Mouse (Mus musculus) urinary bladder, postnatal 4 days (tissue): ENCODE data around the gene Rab1a.

Experiments
- DNase-seq, 2 experiments: peaks; one replicate each; pipeline ENCODE4 v3.0.0; 2021 to 2022; ENCODE audit warnings: low spot score in 2 of 2

Rab1a gene

DNA sequence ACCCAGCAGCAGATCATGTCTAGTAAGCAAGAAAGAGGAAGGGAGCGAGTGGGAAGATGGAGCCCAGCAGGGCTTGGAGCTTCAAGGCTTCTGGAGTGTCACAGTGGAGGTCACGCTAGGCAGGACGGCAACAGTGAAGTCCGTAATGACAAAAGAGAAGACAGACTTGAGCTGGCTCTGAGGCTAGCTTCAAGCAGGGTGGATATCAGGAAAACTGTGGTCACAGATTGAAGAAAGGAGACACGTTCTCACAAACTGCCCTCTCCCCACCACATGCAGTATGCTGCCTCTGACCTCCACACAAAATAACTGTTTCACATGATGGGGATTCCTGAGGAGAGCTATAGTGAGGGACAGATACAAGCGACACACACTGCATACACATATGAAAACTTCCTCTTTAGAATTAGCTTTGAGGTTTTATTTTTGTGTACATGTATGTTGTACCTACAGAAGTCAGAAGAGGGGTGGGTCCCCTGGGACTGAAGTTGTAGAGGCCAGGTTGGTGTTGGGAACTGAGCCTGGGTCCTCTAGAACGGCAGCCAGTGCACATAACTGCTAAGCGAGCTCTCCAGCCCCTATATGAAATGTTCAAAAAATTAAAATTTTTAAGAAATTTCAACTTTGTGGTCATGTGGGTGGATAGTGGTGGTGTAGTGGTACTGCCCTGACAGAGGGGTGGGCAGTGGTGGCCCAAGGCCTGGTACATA lies 46.1 kb downstream of the Rab1a start:
- no peak for DNase-seq

DNA sequence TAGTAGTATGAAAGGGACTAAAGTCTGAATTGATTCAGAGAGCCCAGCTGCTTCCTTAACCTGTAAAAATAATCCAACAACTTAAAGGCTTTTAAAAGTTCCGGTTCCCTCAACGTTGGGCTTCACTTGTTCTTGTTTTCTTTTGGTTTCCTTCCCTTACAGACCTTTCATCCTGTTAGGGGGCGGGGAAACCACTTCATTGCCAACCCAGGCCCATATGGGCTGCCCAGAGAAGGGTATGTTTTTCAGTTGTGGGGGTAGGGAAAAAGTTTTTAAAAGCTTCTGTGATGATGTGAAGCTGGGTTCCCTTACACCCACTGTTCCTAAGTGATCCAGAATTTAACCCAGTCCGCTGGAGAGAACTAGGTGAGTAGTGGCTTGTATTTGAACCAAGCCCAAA lies 47.0 kb downstream of the Rab1a start:
- no peak for DNase-seq

DNA sequence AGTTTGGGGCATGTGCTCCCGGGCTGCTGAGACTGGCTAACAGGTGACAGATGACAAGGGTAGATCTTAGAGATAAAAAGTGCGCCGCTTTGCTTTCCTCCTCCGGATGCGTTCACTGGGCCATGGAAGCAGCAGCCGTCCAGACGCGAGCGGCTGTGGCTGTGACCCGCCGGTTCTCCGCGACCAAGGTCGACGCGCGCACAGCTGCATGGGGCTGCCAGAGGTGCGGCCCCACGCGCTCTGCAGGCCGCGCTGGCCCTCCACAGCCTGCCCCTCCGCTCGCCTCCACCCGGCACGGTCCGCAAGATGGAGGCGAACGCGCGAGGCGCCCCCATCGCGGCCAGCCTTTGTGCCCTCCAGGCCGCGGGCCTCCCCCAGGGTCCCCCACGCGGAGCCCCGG lies 47.6 kb downstream of the Rab1a start:
- DNase-seq, result no peak

DNA sequence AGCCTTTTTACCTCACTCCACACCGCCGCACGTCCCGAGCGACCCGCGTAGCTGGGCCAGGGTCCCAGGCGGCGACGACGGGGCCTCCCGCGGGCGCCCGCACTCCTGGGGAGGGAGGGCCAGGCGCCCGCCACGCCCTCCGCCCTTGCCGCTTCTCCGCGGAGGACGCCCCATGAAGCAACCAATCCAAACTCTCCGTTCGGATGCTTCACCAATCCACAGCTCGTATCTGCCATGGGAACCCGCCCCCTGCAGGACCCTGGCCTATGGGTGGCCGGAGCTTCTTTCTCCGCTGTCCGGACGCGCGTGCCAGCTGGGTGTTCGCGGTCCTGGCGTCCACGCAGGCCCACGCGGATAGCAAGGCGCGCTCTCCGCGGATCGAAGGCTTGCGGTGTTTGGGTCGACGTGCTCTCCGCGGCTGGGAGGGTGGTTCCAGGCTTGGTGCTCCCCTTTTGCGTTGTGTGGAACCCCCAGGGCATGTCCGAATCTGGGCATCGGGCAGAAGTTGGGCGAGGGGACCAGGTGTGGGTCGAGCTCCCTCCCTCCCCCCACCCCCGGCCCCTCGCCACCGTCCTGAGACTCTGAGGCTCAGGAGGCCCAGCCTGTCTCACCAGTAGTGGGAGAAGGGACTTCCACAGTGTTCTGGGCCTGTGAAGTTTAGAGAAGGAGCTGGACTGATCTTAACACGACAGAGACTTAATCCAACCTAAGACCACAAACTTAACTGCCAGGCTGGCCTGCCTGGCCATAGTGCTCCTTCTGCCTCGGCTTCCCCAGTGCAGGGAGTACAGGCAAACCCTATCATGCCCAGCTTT lies 48.3 kb downstream of the Rab1a start, which contains the start of gene Cep68:
Gene Cep68 (minus strand): TSS at position 134 of the 815 bp plus-strand sequence.
- DNase-seq, result peak; percentile 94 to 95

DNA sequence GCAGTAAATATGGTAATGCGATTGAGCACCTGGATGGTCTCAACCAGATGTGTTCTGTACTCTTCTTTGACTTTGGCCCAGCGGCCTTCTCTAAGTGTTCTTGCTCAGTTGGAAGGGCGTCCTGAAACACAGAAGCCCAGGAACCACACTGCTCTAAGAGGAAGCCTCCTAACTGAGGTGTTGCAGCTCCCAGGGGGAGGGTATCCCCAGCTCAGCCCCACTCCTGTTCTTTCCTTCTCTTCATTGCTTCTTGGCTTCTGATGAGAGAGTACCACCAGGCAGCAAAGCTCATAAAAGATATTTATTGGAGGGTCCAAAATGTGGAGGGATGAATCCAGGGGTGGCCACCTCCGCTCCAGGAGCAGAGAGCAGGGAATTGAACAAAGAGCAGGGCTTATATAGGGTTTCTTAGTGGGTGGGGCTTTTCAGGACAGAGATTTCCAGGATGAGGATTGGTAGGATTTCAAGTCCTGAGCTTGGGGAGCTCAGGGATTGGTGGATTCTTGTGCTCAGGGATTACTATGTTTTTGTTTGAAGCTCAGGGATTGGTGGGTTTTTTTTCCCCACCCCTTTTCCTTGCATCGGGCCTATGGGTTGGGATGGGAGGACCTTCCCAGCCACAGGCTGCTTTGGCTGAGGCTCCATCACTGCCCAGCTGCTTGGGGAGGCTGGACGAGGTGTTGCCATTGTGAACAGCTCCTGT lies 49.4 kb downstream of the Rab1a start:
- no peak for DNase-seq

DNA sequence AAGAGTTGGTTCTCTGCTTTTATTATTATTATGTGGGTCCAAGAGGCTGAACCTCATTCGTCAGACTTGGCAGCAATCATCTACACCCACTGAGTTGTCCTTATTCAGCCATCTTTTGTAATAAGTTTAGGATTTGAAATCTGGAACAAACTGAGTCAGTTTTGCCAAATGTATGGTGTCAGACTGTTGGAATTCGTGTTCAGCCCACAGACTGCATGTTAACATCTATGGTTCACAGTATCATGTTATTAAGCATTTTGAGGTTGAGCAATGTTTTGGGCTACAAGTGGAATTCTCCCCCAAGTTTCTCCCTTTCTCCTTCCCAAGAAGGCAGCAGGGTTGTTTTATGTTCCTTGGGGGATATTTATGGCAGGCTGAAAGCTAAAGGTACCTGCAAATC lies 51.9 kb downstream of the Rab1a start:
- no peak for DNase-seq

DNA sequence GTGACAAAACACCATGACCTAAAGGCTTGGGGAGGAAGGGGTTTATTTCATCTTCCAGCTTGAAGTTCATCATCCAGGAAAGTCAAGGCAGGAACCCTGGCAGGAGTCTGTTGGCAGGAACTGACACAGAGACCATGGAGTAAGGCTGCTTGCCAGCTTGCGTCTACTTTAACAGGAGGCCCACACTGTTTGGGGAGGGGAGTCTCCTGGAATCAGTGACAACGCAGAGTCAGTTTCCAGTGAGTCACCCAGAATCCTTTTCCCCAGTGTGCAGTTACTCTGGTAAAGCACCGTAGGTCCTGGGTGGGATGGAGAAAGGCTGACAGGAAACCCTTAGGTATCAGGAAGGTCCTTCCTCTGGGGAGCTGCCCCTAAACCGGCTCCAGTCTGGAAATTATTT lies 53.6 kb downstream of the Rab1a start:
- no peak for DNase-seq

DNA sequence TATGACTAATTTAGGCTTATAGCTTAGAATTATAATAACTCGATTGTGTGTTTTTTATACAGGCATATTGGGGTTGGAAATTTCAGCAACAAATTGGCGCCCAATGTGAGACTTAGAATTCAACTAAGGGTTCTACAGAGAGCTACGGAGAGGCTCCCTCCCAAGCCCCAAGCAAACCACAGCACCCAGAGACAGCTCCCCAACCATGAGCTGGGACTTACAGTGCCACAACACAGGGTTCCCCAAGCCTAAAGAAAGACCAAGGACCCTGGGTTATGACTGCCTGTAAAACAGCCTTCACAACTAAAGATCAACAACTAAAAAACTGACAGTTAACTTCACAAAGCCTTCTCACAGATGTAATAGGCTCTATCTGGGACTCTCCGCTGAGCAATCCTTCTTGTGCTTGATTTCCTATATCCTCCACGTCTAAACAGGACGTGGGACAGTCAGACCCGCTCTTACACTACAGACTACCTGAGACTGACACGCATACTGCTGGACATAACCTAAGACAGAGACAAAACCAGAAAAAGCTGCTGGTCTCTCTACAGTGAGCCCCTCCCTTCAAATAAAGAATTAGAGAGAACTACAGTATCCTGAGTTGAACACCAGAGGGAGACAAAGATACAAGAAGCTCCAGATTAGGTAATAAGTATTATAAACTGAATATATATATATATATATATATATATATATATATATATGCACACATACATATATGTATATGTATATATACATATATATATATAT lies 61.6 kb downstream of the Rab1a start:
- no peak for DNase-seq

DNA sequence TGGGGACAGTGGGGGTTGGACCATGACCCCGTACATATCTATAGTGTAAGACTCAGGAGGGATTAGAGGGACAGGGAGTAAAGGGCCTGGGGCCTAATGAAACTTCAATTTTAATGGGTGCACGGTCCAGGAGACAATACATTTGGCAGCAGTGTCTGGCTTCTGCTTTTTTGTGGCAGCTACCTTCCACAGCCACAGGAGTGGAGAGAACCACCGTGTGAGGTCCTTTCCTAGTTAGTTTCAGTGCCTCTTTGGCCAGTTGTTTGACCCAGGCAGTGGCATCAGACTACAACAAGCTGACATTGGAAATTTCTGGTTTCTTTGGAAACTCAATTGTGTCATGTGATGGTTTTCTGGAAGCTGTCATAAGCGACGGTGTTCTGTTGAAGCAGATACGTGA lies 68.7 kb downstream of the Rab1a start:
- DNase-seq, result no peak

DNA sequence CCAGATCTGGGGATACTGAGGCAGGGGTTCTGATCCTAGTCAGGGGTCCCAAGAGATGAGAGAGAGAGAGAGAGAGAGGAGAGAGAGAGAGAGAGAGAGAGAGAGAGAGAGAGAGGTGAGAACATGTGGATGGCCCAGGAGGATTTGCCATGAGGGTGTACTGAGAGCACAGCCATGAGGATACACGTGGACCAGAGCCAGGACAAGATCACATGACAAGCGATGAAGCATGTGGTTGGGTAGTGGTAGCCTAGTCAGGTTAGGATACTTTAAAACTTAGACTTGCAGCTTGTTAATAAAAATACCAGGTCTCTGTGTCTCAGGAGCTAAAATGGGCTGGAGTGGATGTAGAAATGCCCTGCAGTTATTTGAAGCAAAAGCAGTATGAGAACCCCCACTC lies 74.7 kb downstream of the Rab1a start:
- no peak for DNase-seq
